Mouse (Mus musculus) embryonic facial prominence, embryonic 11.5 days (tissue): ENCODE results near the gene Ston2. TPM values are rescaled to one million over a fixed set of nuclear protein-coding genes. Genes with fewer than 3 reads are reported as not detected.

Source experiments
- ATAC-seq: fragments of 200-750 bp; cut with Nextera tagmentation; replicated peaks from 2 replicates; pipeline ENCODE4 v1.8.0; 2017; ENCODE audit warnings: low read depth; ENCODE audit not compliant: insufficient number of reproducible peaks, low FRiP score, low TSS enrichment
- DNase-seq: peaks from one replicate; pipeline ENCODE4 v3.0.0-alpha.2; 2015; ENCODE audit warnings: low spot score
- H3K27ac ChIP-seq: fragments of 300-500 bp; sonication (generic); replicated peaks from 2 replicates; pipeline ENCODE4 v1.5.1; 2014; ENCODE audit warnings: mild to moderate bottlenecking, low read depth, low read length, control low read depth
- H3K27me3 ChIP-seq: fragments of 300-500 bp; sonication (generic); 2 replicates; pipeline ENCODE4 v1.6.1; 2014; ENCODE audit warnings: mild to moderate bottlenecking, low read length, moderate library complexity, mixed read lengths; ENCODE audit not compliant: control insufficient read depth, insufficient read depth
- H3K36me3 ChIP-seq: fragments of 300-500 bp; sonication (generic); replicated peaks from 2 replicates; pipeline ENCODE4 v1.6.1; 2014; ENCODE audit warnings: low read depth, mild to moderate bottlenecking, low read length, moderate library complexity, mixed read lengths; ENCODE audit not compliant: control insufficient read depth, insufficient read depth
- H3K4me1 ChIP-seq: fragments of 300-500 bp; sonication (generic); 2 replicates; pipeline ENCODE4 v1.6.1; 2014; ENCODE audit warnings: low read length, mixed read lengths; ENCODE audit not compliant: control insufficient read depth, insufficient read depth
- H3K4me2 ChIP-seq: fragments of 300-500 bp; sonication (generic); 2 replicates; pipeline ENCODE4 v1.6.1; 2014; ENCODE audit warnings: low read depth, mild to moderate bottlenecking, control low read depth, low read length, moderate library complexity
- H3K4me3 ChIP-seq: fragments of 300-500 bp; sonication (generic); 2 replicates; pipeline ENCODE4 v1.5.1; 2014; ENCODE audit warnings: low read depth, low read length, control low read depth
- H3K9ac ChIP-seq: fragments of 300-500 bp; sonication (generic); replicated peaks from 2 replicates; pipeline ENCODE4 v1.6.1; 2014; ENCODE audit warnings: mild to moderate bottlenecking, control low read depth, low read length
- H3K9me3 ChIP-seq: fragments of 300-500 bp; sonication (generic); replicated peaks from 2 replicates; pipeline ENCODE4 v1.6.1; 2016; ENCODE audit warnings: mild to moderate bottlenecking, low read length, inconsistent platforms, mixed read lengths; ENCODE audit not compliant: control insufficient read depth
- WGBS: fragments of 180-500 bp; shearing (Covaris S2); extraction: QIAGEN DNeasy Blood & Tissue Kit; methylation state at CpG from one replicate; pipeline ENCODE4 v1.1.7; 2014; 5-methylcytosine and 5-hydroxymethylcytosine counted together
- polyA plus RNA-seq: library from polyadenylated mRNA; unstranded; fragments of >200 nt; fragmentation: Nextera tagmentation; extraction: Ambion mirVana; gene quantifications from 2 replicates; pipeline ENCODE4 v1.2.1, GENCODE M21; 2014

Gene Ston2
- polyA plus RNA-seq, 1 experiment from 2014 or later: 5.4 TPM

DNA sequence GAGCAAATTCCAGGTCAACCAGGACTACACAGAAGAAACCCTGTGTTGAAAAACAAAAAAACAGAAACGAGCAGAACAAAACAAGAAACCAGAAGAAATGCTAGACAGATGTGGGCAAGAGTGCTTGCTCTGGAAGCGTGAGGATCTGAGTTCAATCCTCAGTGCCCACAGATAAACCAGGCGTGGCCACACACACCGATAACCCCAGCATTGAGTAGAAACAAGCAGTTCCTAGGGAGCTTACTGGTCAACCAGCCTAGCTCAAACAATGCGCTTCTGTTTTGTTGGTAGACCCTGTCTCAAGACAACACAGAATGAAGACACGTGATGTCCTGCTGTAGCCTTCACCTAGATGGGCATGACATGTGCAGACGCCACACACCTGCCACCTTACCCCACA lies 45.3 kb downstream of the Ston2 start:
- Histone ChIP-seq H3K4me3 (no peak overlapping the region), H3K9me3 (no peaks in the 10 kb centered on the region), H3K4me2 (no peak overlapping the region), H3K9ac (no peak overlapping the region), H3K27me3 (no peaks in the 10 kb centered on the region), H3K4me1 (no peaks in the 10 kb centered on the region), H3K27ac (no peak overlapping the region), H3K36me3 (no peaks in the 10 kb centered on the region)
- DNase-seq: no peak
- 93% methylated on average over 7 of the region's 7 CpGs for WGBS
- ATAC-seq: no peak

DNA sequence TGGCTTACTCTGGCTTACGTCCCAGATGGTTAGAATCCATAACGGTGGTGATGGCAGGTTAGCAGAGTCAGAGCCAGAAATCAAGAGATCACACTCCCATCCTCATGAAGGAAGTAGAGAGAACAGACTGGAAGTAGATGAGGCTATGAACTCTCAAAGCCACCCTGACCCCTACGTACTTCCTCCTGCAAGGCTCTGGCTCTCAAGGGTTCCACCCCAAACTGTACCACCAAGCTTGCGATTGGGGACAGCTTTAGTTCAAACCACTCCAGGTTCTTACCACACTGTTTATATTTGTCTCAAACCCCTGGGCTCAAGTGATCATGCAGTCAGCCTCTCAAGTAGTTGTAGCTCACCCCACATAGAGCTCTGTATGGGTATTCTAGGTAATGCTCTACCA lies 49.8 kb downstream of the Ston2 start:
- H3K36me3 ChIP-seq: no peaks in the 10 kb centered on the region
- no peak overlapping the region for H3K4me3 ChIP-seq
- no peaks in the 10 kb centered on the region for H3K4me1 ChIP-seq
- no peak overlapping the region for H3K9ac ChIP-seq
- 75% methylated on average over 4 of the region's 4 CpGs for WGBS
- no peak overlapping the region for H3K27ac ChIP-seq
- DNase-seq (no peak), ATAC-seq (no peak)
- H3K4me2 ChIP-seq: no peak overlapping the region
- H3K9me3 ChIP-seq: no peaks in the 10 kb centered on the region
- H3K27me3 ChIP-seq: no peaks in the 10 kb centered on the region

DNA sequence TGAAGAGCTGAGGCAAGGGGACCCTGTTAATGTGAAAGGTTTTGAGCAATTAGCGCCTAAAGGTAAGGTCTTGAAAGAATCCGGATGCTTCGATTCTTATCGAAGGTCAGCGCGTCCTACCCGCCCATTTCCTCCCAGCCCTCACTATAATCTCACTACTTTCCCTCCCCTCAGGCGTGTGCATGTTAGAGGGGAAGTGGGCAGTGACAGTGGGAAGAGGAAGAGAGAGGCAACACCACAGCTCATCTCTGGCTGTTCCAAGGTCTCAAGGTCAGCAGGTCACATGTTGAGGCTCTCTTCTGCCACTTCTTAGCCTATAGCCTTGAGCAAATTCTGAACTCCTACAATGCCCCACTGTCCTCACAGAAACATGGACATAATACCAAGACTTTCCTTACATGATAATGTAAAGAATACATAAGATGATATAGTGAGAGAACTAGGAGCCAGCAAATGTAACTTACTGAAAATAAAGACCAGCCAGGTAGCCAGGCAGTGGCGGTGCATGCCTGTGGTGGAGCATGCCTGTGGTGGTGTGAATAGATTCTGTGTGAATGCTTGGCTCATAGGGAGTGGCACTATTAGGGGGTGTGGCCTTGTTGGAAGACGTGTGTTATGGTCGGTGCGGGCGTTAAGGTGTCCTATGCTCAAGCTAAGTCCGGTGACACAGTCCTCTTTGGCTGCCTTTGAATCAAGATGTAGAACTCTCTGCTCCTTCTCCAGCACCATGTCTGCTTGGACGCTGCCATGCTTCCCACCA lies 51.8 kb downstream of the Ston2 start:
- WGBS: 87% methylated on average over 15 of the region's 15 CpGs
- Histone ChIP-seq H3K9me3 (no peaks in the 10 kb centered on the region), H3K4me1 (no peaks in the 10 kb centered on the region), H3K27me3 (no peaks in the 10 kb centered on the region), H3K27ac (no peak overlapping the region), H3K36me3 (no peaks in the 10 kb centered on the region), H3K4me2 (no peak overlapping the region), H3K9ac (no peak overlapping the region), H3K4me3 (no peak overlapping the region)
- ATAC-seq (no peak), DNase-seq (no peak)

DNA sequence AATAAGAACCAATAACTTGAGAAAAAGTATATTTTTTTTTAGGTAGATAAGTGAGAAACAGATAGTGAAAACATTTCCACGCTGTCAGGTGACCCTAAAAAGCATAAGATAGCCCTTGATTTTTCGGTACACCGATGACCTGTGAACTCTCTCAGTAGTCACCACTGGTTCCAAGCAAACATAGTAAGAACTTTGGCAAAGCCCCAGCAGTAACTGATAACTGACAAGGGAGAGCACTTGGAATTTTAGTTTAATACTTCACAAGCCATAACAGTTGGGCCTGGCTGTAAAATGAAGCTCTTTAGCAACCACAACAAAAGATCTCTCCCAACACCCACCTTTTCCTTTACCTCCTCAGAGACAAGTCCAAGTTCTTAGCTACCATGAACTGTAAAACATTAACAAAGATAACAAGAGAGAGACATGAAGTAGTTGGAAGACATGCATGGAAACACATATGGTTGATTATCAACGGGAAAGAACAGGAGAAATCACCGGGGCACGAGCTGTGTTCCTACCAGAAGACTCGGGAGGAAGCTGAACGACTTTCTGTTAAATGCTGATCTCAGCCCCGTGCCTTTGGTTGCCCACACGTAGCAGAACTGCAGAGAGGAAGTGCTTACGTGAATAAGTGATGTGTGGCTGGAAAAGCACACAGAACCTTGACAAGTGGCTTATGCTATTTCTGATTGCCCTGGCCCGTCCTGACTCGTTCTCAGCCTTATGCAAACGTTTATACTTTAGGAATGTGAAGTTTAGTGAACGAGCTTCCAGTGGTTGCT lies 53.8 kb downstream of the Ston2 start:
- H3K4me2 ChIP-seq: no peak overlapping the region
- no peaks in the 10 kb centered on the region for H3K27me3 ChIP-seq
- no peaks in the 10 kb centered on the region for H3K4me1 ChIP-seq
- H3K27ac ChIP-seq: no peak overlapping the region
- 71% methylated on average over 15 of the region's 15 CpGs for WGBS
- H3K9ac ChIP-seq: no peak overlapping the region
- no peak for DNase-seq
- H3K4me3 ChIP-seq: no peak overlapping the region
- no peaks in the 10 kb centered on the region for H3K9me3 ChIP-seq
- H3K36me3 ChIP-seq: no peaks in the 10 kb centered on the region
- no peak for ATAC-seq

DNA sequence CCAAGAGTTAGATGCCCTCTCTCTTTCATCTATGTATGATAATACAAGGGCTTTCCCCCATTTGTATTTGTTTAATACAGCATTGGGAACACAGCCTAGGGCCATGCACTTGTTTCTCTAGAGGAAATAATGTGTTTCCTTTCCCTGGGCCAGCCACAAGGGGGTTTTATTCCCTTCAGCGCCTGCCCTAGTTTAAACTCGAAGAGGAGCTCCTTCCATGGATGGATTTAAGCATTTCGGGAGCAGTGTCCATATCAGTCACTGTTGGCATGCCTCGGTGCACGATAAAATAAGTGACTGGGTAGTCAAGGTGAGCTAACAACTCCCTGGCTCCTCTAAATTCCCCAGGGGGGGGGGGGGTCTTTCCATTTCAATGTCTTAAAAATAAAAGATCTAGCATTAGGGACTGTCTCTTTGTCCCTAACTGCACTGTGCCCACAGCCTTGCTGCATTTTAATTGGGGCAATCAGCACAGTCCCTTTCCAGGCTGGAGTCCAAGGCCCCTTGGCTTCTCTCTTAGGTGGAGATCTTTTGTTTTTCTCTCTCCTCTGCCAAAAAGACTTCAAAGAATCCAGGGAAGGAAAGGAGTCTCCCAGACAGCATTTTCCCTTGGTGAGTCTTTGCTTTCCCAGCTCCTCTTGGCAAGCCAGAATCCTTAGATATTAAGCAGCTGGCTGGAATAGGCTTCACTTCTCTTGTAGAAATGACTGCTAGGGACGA lies 55.3 kb downstream of the Ston2 start:
- ATAC-seq (no peak), DNase-seq (no peak)
- no peak overlapping the region for H3K4me3 ChIP-seq

DNA sequence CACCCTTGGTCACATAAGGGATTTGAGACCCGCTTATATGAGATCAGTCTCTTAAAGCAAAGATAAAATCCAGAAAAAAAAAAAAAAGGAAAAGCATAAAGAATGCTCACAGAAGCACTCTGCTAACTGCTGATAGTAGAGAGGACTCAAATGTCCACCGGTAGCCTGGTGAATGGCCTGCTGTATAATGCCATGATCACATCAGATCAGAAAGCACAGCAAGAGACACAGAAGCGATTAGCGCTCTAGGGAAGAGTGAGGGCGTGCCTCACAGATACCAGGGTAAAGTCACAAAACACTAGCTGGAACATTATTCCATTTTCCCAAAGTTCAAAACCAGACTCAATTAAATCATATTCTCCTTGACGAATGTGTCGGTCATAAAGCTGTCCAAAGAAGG lies 62.0 kb downstream of the Ston2 start:
- Histone ChIP-seq H3K4me2 (no peak overlapping the region), H3K9ac (no peak overlapping the region), H3K4me1 (no peaks in the 10 kb centered on the region), H3K27me3 (no peaks in the 10 kb centered on the region), H3K9me3 (no peaks in the 10 kb centered on the region), H3K4me3 (no peak overlapping the region), H3K27ac (no peak overlapping the region), H3K36me3 (no peaks in the 10 kb centered on the region)
- 88% methylated on average over 7 of the region's 7 CpGs for WGBS
- DNase-seq (no peak), ATAC-seq (no peak)

More for the DNA sequence above, 55.3 kb downstream of the Ston2 start:
- H3K9ac ChIP-seq: no peak overlapping the region
- H3K27me3 ChIP-seq: no peaks in the 10 kb centered on the region
- H3K4me2 ChIP-seq: no peak overlapping the region
- 80% methylated on average over 6 of the region's 6 CpGs for WGBS
- H3K9me3 ChIP-seq: no peaks in the 10 kb centered on the region
- H3K36me3 ChIP-seq: no peaks in the 10 kb centered on the region
- no peaks in the 10 kb centered on the region for H3K4me1 ChIP-seq
- no peak overlapping the region for H3K27ac ChIP-seq

DNA sequence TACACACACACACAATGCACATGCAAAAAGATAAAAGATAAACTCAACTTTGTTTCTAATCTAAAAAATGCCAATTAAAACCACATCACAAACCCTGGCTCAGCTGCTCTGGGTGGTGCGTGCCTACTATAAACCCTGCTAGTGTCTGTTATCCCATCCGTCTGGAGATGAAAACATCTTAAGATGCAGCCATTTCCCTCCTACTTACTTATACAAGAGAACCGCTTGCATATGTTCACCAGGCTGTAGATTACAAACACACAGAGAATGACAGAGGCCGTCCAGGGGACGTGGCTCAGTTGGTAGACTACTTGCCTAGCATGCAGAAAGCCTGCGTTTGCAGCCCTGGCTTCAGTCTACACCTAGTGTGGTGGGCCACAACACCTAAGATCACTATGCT lies 64.3 kb downstream of the Ston2 start:
- Histone ChIP-seq H3K27ac (no peak overlapping the region), H3K4me3 (no peak overlapping the region), H3K4me1 (no peaks in the 10 kb centered on the region), H3K36me3 (no peaks in the 10 kb centered on the region), H3K9me3 (no peaks in the 10 kb centered on the region), H3K27me3 (no peaks in the 10 kb centered on the region), H3K9ac (no peak overlapping the region), H3K4me2 (no peak overlapping the region)
- DNase-seq: no peak
- WGBS: 82% methylated on average over 6 of the region's 6 CpGs
- ATAC-seq: no peak

DNA sequence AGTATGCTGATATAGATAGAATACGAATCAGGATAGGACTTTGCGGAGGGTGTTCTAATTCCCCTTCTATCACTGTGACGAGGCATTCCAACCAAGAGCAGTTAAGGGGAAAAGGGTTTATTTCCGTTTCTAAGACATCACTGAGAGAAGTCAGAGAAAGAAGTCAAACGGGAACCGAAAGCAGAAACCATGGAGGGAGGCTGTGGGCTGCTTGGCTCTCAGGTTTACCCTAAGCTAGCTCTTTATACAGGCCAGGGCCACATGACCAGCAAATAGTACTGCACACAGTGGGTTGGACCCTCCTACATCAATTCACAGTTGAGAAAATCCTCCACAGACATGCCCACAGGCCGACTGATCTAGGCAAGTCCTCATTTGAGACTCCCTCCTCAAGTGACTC lies 69.1 kb downstream of the Ston2 start:
- 77% methylated on average over 7 of the region's 7 CpGs for WGBS
- no peak overlapping the region for H3K9ac ChIP-seq

More for the DNA sequence above, 69.1 kb downstream of the Ston2 start:
- no peak overlapping the region for H3K4me3 ChIP-seq
- no peaks in the 10 kb centered on the region for H3K4me1 ChIP-seq
- DNase-seq (no peak), ATAC-seq (no peak)
- no peaks in the 10 kb centered on the region for H3K27me3 ChIP-seq
- no peaks in the 10 kb centered on the region for H3K9me3 ChIP-seq
- no peaks in the 10 kb centered on the region for H3K36me3 ChIP-seq
- H3K27ac ChIP-seq: no peak overlapping the region
- H3K4me2 ChIP-seq: no peak overlapping the region
